Mouse (Mus musculus) adrenal gland, postnatal 14 days (tissue): ENCODE data around the gene Slc22a8. TPM values are rescaled to one million over a fixed set of nuclear protein-coding genes. Genes with fewer than 3 reads are reported as not detected.

Experiments used
- DNase-seq: peaks from one replicate; pipeline ENCODE4 v3.0.0; 2021; ENCODE audit warnings: mixed read lengths
- total RNA-seq: library from RNA; stranded (reverse); gene quantifications from 2 replicates; pipeline ENCODE4 v1.2.3, GENCODE M21; 2021

Gene Slc22a8
- total RNA-seq, 1 experiment from 2014 or later: 0.15 TPM

DNA sequence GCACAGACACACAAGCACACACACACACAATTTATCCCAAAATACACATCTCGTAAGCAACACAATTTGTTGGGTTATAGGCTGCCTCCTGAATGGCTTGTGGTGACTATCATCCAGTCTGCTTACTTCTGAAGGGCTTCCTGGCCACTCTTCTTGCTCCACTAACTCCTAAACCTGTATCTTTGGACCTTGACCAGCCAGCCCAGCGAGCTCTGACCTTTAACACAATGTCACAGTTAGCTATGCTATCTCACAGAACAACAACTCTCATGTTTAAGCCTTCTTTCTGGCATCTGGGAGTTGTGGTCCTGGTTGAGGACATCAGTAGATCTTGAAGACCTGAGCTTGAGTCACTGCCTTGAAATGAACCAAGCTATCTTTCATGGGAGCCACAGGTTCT is 8.2 kb downstream of the Slc22a8 start:
- DNase-seq: no peak

DNA sequence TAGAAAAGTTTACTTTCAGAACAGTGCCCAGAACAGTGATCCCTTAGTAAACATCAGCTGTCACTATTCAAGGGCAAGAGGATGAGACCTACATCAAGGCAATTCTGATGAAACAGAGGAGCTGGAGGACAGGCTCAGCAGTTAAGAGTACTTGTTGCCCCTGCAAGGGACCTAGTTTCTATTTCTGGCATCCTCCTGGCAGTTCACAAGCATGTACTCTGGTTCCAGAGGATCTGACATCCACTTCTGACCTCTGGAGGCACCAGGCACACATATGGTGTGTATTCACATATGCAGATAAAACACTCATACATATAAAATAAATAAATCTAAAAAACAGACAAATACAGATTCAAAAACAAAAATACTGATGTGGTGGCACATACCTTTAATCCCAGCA is 10.9 kb downstream of the Slc22a8 start:
- no peak for DNase-seq

DNA sequence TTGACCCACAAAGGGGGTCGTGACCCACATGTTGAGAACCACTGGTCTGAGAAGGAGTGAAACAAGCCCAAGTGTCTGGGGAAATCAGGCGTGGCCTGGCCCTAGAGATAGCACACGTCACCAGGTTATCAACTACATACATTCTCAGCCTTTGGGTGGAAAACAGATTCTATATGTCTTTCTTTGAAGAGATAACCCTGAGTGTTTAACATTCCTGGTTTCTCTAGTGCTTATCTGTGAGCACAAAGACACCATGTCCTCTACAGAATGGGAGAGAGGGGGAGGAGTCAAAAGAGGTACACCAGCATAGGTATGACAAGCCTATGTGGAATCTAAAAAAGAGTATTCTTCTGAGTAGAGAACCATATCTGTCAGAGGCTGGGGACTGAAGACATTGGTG is 11.9 kb downstream of the Slc22a8 start:
- no peak for DNase-seq

DNA sequence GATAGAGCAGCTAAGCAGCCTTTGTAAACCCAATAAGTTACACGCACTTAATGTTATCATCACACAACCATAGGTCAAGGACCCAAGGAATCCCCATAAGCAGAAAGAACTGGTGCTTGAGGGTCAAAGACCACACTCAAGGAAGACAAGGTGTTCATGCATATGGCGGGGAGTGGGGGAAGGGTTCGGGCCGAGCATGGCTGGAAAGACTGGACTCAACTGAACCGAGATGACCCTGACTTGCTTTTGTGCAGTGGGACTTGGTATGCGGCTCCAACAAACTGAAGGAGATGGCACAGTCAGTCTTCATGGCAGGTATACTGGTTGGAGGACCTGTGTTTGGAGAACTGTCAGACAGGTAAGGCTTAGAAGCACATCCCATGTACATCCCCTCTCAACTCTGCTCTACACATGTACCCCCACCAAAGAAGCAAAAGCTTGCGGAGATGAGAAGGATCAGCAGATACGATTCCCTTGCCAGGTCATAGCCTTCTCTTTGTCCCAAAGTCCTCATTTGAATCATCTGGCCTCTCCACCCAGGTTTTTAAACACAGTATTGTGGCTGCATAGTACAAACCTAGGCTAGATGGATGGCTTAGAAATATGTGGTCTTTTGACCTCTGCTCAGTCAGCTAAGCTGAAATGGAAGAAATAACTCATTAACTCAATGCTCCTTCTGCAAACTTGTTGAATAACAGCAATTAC is 13.6 kb downstream of the Slc22a8 start:
- no peak for DNase-seq

DNA sequence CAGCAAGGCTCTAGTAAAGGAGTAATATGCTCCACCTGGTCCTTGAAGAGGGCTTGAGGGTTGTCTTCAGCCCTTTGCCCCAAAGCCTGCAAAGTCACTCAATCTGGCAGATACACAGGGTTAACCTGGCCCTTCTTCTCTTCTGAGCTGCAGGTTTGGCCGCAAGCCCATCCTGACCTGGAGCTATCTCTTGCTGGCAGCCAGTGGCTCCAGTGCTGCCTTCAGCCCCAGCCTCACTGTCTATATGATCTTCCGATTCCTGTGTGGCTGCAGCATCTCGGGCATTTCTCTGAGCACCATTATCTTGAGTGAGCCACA is 14.1 kb downstream of the Slc22a8 start:
- no peak for DNase-seq

DNA sequence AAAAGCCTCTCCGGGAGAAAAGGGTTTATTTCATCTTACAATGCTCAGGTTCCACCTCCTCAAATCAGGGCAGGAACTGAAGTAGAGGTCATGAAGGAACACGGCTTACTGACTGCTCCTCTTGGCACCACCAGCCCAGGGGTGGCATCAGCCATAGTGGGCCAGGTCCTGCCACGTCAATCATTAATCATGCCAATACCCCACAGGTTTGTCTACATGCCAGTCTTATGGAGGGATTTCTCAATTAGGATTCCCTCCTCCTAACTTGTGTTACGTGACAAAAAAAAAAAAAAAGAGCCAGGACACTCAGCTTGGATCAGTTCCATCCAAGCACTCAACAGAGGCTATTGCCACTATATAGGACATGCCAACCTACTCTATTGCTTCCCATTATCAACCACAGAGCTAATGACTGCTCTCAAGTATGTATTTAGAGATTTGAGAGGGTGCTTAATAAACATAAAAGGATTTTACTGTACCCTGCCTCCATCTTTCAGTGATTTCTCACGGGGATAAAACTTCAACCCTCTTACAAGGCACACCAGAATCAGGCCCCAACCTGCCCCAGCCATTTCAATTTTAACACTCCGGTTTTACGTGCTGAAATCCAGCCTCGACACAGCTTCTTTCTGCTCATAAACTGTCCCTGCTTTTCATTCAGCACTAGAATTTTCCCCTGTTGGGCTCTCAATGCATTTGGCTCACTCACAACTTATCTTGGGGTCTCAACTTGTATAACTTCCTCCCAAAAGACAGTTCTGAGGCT is 20.5 kb downstream of the Slc22a8 start:
- no peak for DNase-seq

DNA sequence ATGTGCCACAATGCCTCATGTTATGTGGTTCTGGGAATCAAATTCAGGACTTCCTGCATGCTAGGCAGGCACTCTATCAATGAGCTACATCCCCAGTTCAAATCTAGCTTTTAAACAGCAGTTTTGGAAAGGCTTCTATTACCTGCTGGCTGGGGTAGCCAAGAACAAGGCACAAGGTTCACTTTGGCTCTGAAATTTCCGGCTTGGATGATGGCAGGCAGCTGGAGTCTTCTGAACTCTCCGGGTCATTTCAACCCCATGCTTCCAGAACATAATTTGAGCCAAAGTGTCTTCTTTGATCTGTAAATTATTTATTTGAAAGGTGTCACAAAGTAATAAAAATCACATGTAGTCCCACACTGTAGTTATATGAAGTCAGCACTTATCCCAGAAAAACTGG is 22.1 kb downstream of the Slc22a8 start:
- DNase-seq: no peak

DNA sequence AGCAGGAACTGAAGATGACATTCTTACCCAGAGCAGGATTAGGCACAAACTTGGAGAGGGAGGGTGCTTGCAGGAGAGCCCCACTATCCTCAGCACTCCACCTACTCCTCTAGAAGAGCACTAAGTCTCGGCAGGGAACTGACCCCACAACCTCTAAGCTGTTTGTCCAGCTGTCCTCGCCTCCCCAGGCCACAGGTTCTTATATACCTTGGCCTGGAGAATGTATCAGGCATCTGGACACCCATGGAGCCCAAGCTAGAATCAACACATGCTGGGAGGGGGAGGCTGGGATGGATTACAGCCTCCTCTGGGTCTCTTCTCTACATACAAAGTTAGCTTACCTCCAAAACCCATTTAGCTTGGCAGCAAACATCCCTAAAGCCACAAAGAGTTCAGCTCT is 23.3 kb downstream of the Slc22a8 start:
- no peak for DNase-seq

DNA sequence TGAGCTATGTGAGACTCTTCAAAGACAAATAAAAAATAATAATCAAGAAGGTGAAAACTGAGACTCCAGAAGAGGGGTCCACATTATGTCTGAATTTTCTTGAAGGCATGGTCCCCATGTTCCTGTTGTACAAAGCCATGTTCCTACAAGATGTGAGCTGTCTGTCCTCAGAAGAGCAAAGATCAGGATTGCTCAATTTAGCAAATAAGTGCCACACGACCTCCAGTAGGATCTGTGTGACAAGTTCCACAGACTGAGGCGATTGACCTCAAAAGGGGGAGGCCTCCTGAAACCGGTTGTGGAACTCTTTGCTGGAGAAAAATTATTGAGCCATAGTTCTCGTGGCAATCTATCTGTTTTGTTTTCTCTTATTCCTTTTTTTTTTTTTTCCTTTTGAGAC is 25.3 kb downstream of the Slc22a8 start:
- DNase-seq: no peak

DNA sequence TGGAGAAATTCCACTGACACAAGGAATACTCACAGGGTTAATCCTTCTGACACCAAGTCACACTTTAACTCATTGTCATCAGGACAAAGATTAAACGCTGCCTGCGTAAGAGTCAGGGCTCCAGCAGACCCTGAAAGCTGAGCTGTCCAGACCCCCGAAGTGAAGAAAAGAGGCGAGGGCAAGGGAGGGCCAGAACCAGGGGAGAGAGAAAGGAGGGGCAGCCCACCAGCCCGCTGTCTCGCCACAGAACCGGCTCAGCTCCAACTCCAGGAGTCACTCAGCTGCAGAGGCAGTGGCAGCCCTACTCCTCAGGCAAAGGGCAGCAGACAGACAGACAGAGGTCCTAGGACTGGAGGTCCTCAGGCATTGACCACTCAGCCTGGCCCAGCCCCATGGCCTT is 26.9 kb downstream of the Slc22a8 start, which contains the start of gene Slc22a6:
TSS of gene Slc22a6 (plus strand) at position 136 of the 400 bp plus-strand sequence.
- no peak for DNase-seq

DNA sequence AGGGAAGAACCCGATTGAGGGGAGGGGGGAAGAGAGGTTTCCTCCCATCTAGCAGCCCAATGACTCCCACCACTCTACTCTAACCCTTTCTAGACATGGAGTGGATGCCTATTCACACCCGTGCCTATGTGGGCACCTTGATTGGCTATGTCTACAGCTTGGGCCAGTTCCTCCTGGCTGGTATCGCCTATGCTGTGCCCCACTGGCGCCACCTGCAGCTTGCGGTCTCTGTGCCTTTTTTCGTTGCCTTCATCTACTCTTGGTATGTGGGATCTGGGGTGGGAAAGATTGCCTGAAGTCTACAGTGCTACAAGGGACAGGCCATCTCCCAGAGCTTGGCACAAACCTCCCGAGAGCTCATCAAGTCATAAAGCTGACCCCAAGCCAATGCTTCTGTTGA is 30.0 kb downstream of the Slc22a8 start:
- DNase-seq: no peak

DNA sequence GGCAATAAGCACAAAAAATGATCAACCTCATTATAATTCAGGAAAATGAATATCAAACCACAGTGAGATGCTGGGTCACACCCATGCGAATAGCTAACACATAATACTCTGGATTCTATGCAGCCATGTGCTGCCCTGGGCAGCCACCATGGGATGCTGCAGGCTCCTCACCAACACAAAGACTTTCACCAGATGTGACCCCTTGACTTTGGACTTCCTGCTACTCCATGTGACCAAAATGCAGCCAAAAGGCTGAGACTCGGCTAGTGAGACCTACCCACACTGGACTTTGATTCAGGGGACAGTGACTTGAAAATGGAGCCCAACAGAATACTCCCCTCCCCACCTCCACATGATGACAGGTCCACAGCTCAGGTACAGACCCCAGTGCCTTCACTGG is 39.2 kb downstream of the Slc22a8 start:
- DNase-seq: no peak

DNA sequence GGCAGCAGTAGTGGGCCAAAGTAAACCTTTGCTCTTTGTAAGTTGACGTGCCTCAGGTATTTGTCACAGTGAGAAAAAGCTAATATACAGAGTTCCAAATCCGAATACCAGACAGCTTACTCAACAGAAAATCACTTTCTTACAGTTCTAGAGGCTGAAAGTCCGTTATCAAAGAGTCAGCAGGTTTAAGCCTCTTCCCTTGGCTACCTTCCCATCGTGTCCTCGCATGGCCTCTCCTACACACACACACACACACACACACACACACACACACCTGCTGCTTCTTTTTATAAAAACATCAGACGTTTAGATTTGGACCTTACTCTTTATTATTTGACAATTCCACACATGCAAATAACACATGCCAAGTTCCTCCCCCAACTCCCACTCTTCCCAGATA is 39.8 kb downstream of the Slc22a8 start:
- no peak for DNase-seq

DNA sequence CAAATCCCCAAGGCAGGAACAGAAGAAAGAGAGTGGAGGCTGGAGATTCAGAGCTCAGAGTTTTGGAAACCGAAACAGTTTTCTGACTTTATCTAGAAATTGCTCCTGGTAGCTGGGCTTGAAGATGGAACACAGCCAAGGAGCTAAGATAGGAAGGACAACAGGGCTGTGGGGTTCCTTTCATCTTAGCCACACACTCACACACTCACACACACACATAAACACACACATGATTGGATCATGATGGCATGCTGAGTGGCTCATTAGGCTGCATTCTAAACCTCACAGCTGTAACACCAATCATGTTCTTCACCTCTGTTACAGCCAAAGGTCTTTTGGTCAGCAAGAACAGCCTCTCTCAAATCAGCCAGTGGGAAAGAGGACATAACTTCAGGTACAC is 41.0 kb downstream of the Slc22a8 start:
- no peak for DNase-seq

DNA sequence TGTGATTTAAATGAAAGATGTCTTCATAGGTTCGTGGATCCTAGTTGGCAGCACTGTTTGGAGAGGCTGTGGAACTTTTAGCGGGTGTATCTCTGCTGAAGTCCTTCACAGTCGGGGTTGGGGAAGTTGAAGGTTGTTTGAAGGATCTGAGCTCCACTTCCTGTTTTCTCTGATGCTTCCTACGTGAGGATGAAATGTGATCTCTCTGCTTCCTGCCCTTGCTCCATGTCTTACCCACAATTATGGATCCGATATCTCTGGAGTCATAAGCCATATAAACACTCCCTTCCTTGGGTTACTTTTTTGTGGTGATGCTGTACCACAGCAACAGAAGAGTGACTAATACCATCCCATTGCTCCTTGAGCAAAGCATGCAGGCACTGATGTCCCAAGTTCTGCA is 51.0 kb downstream of the Slc22a8 start:
- DNase-seq: no peak

DNA sequence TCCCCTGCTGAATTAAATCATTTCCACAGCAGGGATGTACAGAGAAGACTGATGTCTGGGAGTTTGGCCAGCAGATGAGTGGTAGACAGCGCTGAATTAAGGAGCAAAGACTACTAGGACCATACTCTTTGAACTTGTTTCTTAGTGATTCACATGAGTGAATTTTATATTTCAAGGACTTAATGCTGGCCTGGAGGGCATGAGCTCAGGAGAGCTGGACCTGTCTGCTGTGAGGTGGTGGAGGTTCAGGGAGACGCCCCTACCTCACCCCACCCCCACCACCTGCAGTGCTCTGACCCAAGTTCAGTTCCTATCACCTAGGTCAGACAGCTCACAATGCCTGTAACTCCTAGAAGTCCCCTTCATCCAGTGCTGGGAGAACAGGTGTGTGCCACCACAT is 55.3 kb downstream of the Slc22a8 start:
- DNase-seq: no peak

DNA sequence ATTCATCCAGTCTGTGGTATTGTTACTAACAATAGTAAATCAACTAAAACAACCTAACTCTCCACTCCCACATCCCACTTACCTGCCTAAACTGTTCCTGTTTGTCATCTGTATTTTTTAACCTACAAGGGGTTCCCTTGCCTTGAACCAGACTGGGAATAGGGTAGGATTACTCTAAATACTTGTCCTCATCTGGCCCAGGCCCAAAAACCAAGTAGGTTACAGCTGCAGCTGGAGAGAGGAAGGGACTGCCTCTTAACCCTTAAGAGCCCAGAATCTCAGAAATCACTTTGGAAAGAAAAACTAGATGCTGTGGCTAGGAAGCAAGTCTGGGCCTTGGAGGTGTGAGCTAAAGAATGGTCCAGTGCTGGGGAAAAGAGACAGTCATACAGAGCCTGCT is 64.8 kb downstream of the Slc22a8 start:
- no peak for DNase-seq

DNA sequence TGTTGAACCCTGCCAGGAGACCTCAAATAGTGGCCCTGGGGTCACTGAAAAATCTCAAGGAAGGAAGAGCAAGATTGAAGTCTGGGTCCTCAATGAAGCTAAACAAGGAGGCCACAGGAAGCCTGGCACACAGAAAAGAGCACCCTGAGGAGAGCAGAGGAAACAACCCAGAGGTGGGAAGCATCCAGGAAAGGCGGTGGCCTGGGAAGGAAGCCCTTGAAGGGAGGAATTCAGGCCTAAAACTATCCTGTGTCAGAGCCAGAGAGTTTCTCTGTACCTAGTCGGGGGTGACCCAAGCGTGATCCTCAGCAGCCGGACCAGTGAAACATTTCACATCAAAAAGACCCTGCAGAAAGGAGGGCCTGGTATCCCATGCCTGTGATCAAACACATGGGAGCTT is 65.3 kb downstream of the Slc22a8 start:
- DNase-seq: peak; percentile 18

Other genes starting within 250 kb of the Slc22a8 start
- gene Slc22a30, start 186.1 kb upstream of the Slc22a8 start, total RNA-seq: not detected in 2 replicates
- not detected in 2 replicates for gene Slc22a6, start 26.8 kb downstream of the Slc22a8 start, total RNA-seq
- 1.5 and 2.4 TPM in 2 replicates for gene Chrm1, start 72.5 kb downstream of the Slc22a8 start, total RNA-seq
- gene Slc3a2, start 132.1 kb downstream of the Slc22a8 start, total RNA-seq: 178 and 199 TPM in 2 replicates
- gene Wdr74, start 144.6 kb downstream of the Slc22a8 start, total RNA-seq: 50.8 and 68.2 TPM in 2 replicates
- 2.3 and 2.4 TPM in 2 replicates for gene 1700092M07Rik, start 149.5 kb downstream of the Slc22a8 start, total RNA-seq
- gene Stx5a, start 150.2 kb downstream of the Slc22a8 start, total RNA-seq: 77.9 and 90.8 TPM in 2 replicates
- gene Nxf1, start 165.8 kb downstream of the Slc22a8 start, total RNA-seq: 110 and 120 TPM in 2 replicates
- gene Tmem223, start 179.7 kb downstream of the Slc22a8 start, total RNA-seq: 102 and 111 TPM in 2 replicates
- 44.7 and 45.9 TPM in 2 replicates for gene Tmem179b, start 183.2 kb downstream of the Slc22a8 start, total RNA-seq
- 15.2 and 18.2 TPM in 2 replicates for gene Taf6l, start 195.2 kb downstream of the Slc22a8 start, total RNA-seq
- 85.2 and 89.1 TPM in 2 replicates for gene Polr2g, start 207.3 kb downstream of the Slc22a8 start, total RNA-seq
- 2.4 and 2.9 TPM in 2 replicates for gene Zbtb3, start 211.3 kb downstream of the Slc22a8 start, total RNA-seq
- gene Ttc9c, start 228.1 kb downstream of the Slc22a8 start, total RNA-seq: 29.6 and 32.0 TPM in 2 replicates
- 77.0 and 79.6 TPM in 2 replicates for gene Hnrnpul2, start 228.8 kb downstream of the Slc22a8 start, total RNA-seq
- 7.5 TPM in 1 of 2 replicates, not detected in the other for gene AC129217.1, start 238.5 kb downstream of the Slc22a8 start, total RNA-seq
- 143 and 153 TPM in 2 replicates for gene Bscl2, start 246.2 kb downstream of the Slc22a8 start, total RNA-seq
- 6.4 and 9.3 TPM in 2 replicates for gene Gng3, start 247.9 kb downstream of the Slc22a8 start, total RNA-seq